Mouse (Mus musculus) gastrocnemius, postnatal 36 days (tissue): ENCODE measurements around the gene Pagr1a. TPM values are rescaled to one million over a fixed set of nuclear protein-coding genes. Genes with fewer than 3 reads are reported as not detected.

Experiments
- DNase-seq, 2 experiments: peaks; one replicate each; pipeline ENCODE4 v3.0.0; 2022
- intact Hi-C: fragments of 180-260 bp; cut with DNase I; formaldehyde crosslinking; loops from one replicate; pipeline ENCODE4 v1.15.1; 2025
- total RNA-seq, 2 experiments: library from RNA; stranded (reverse); gene quantifications; 2 replicates each; pipeline ENCODE4 v1.2.3; 2021

The Pagr1a gene
- total RNA-seq, 2 experiments from 2014 or later, result 6.1 to 11.4 TPM

DNA sequence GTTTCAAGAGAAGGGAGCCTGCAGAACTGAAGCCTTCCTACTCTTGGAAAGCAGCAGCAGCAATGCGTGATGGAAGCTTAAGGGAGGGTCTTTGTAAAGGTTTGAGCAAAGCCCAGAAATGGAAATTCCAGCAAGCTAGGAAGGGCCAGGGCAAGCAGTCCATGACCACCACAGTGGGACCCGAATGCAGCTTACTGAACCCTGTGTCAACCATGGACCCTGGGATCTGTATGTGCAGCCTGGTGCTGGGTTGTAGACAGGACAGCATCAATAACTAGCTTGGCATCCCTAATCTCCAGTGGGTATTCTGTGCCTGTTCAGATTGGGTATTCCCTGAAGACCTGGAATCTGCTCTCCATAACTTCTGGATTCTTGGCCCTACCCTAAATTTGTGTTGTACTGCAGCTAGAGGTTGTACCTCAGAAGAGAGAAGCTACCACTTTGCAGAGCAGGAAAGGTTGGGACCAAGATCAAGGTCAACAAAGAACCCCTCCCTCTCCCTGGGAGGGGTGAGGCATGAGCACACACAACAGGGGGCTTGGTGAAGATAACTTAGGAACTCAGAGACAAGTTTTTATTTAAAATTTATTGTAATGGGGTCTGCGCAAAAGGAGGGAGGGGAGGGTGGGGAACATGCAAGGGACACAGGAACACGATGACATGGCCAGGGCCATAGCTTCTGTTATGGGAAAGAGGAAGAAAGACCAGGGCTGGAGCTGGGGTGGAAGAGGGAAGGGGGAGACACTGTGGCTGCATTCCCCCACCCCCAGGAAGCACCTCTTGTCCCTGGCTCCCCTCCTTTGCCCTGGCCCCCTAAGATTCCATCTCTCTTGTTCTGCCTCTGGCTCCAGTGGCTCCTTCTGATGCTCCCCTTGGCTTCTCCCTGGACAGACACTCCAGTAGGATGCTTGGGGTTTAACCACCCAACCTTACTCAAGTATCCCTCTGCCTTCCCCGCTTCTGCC lies 4.7 kb upstream of the Pagr1a start:
- DNase-seq, result no peak
- intact Hi-C loops, result loop anchor here (5.0 kb wide), 1 partner anchor 35 kb away; no protein-coding TSS in a partner anchor

DNA sequence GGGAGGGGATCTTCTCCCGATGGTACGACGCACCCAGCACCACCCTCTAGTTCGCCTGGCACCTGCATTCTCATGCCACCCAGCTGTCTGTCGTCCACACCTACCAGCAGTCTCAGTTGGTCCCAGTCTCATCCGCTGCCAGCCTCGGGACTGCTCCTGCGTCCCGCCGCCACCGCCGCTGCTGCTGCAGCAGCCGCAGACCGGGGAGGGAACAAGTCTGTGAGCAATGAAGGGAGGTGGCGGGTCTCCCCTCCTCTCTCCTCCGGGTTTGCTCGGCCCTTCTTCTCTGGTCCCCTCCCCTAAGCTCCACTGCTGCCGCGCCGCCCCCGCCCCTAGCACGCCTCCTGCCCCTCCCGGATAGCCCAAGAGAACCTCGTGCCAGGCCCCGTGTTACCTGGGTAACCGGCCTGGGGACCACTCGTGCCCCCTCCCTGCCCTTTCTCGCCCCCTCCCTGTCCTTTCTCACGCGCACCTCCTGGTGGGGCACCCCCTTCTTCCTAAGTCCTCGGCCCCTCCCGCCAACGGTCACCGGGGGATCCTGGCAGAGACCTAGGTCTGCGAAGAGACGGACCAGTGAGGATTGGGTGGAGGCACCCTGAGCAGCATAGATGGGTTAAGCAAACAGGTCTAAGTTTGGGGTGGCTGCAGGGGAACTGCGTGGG lies 3.9 kb upstream of the Pagr1a start, which contains the start of the genes Gm42742 and Prrt2:
Gene Gm42742 (minus strand): TSS at position 197 of the 662 bp plus-strand sequence.
Gene Prrt2 (minus strand): TSS at position 311 of the 662 bp plus-strand sequence.
- intact Hi-C loops, result loop anchor here (5.0 kb wide), 1 partner anchor 34 kb away; no protein-coding TSS in a partner anchor

DNA sequence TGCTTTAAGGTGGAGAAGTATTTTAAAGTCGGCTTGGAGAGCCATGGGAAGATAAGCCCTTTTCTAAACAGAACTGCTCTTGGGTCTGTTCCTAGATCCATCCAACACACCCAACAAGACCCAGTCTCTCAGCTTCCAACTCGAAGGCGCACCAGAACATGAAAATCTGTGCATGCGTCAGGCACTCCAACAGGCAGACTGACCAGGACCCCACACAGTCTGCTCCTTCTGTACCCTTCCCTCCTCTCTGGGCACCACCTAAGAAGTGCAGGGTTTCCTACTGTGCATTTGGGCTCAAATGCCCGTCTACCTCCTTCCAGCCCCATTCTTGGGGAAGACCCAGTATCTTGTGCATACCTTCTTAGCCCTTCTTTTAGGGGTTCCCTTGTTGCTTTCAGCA lies 3.3 kb upstream of the Pagr1a start:
- intact Hi-C loops, result loop anchor here (5.0 kb wide), 1 partner anchor 33 kb away; no protein-coding TSS in a partner anchor
- no peak for DNase-seq

More for the DNA sequence above, 3.9 kb upstream of the Pagr1a start, which contains the start of the genes Gm42742 and Prrt2:
- peak in 1 of 2 experiments; percentile 37 for DNase-seq

DNA sequence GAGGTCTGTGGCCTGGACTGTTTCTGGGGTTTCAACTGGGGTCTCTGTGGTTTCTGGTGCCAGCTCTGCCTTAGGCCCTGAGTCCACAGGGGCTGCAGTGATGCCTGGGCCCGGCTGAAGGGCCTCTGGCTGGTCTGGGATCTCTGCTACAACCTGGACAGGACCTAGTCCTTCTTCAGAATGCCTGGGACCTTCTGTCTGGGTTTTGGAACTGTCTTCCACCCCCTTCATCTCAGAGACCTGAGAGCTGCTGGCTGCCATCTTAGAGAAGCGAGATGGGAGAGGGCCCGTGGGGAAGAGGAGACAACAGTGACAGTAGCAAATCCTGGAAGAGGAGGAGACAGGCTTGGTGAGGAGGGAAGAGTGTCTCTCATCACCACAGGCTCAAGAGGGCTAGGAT lies 2.9 kb upstream of the Pagr1a start:
- DNase-seq, result no peak
- intact Hi-C loops, result loop anchor here (5.0 kb wide), 1 partner anchor 33 kb away; no protein-coding TSS in a partner anchor

DNA sequence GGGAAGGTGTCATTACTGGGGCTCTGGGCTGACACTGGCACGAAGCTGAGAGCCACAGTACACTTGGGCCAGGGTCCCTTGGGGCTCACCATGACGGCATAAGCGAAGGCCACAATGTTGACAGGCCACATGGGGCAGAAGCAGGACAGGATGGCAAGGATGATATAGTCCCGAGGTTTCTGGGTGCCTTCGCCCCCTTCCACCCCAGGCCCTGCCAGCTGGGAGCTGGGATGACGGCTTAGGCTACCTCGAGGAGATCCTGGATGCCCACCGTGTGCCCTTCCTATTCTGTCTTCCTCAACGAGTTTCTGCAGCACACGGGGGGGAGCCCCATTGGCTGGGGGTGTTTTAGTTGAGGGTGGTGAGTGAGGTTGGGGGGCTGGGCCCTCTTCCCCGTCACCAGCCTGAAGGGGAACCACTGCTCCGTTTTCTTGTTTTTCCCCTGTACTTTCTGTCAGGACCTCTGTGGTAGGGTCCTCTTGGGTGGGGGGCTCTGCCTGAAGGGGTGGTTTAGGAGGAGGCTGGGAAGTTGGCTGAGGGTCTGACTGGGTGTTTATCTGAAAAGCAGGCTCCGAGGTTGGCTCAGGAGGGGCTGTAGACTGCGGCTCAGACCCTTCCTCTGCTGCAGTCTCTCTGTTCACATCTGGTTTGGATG lies 2.3 kb upstream of the Pagr1a start:
- intact Hi-C loops, result loop anchor here (5.0 to 10.0 kb wide), 3 partner anchors 42 to 262 kb away; partner anchors contain the start of genes Cdipt, Cdiptos and Mapk3
- no peak for DNase-seq

DNA sequence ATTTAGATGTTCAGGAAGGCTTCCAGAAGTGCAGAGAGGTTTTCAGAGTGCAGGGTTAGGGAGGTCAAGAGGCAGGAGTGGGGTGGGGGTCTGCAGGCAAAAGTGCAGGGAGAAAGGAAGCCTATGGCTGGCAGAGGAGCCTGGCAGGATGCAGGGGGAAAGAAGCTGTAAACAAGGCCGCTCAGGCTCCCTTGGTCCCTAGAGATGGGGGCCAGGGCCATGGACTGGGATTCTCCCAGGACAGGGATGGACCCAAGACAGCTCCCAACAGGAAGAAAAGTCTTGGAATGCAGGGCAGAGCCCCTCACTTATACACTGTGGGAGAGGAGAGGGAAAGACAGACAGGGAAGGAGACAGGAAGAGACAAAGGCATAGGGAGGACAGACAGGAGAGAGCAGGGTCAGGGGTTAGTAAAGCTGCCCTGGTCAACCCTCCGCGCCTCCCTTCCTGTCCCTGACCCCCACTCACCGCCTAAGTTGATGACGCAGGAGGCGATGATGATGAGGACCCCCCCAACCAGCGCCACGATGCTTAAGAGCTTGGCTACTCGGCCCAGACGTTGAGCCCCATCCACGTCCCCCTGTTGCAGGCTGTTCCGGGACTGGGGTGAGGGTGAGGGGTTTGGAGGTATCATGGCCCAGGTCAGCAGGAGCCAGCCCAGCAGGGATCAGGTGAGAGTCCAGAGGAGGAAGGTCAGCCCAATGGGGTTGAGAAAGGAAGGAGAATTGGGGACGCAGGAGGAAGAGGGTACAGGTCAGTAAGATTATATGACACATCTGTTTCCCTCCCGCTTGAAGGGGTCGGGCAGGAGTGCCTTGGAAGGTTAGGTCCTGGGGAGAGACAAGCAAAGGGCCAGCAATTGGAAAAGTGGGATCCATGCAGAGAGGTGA lies 1.5 kb upstream of the Pagr1a start:
- intact Hi-C loops, result loop anchor here (5.0 to 10.0 kb wide), 3 partner anchors 41 to 261 kb away; partner anchors contain the start of genes Cdipt, Cdiptos and Mapk3
- no peak for DNase-seq

DNA sequence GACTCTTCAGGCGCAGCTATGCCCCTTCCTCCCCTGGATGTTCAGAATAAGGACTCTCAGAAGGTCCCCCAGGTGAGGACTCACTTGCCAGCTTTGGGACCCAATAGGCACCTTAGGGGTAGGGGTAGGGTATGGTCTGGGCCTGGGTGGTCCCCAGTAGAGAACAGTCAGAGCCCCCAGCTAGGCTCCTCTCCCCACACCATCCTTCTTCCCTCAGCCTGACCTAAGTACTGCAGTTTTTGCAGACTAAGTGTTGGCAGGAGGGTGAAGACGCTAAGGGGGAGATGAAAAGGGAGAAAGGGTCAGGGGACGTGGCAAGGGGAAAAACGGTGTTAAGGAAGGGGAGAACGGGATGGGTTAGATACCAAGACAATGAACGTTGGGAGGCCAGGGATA lies 796 bp upstream of the Pagr1a start:
- intact Hi-C loops, result loop anchor here (1.0 to 10.0 kb wide), 4 partner anchors 8 to 261 kb away; partner anchors contain the start of genes Cdipt, Cdiptos and Mapk3
- DNase-seq, result no peak

DNA sequence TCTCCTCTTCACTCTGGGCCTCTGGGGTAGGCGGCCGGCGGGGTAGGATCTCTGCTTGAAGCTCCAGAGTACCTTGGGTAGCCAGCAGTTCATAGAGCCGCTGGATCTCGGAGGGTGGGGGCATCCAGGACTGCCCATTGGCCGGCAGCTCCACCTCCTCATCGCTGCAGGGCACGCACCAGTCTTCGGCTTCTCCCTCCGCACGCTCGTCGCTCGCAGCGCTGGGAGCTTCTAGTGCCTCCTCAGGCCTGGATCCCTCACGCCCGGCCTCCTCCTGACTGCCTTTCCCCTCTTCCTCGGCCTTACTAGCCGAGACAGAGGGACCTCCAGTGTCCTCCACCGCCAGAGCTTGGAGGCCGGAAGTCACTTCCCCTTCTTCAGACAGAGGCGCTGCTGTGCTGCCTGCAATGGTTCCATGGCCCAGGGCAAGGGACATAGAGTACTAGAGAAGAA lies 640 bp downstream of the Pagr1a start:
- intact Hi-C loops, result loop anchor here (5.0 to 10.0 kb wide), 3 partner anchors 39 to 259 kb away; partner anchors contain the start of genes Cdipt, Cdiptos and Mapk3
- no peak for DNase-seq

DNA sequence TGATC lies 869 bp downstream of the Pagr1a start, which contains the start of gene Pagr1b:
Gene Pagr1b (minus strand): TSS at position 4 of the 5 bp plus-strand sequence.
- intact Hi-C loops, result loop anchor here (5.0 to 10.0 kb wide), 3 partner anchors 39 to 259 kb away; partner anchors contain the start of genes Cdipt, Cdiptos and Mapk3
- no peak for DNase-seq

DNA sequence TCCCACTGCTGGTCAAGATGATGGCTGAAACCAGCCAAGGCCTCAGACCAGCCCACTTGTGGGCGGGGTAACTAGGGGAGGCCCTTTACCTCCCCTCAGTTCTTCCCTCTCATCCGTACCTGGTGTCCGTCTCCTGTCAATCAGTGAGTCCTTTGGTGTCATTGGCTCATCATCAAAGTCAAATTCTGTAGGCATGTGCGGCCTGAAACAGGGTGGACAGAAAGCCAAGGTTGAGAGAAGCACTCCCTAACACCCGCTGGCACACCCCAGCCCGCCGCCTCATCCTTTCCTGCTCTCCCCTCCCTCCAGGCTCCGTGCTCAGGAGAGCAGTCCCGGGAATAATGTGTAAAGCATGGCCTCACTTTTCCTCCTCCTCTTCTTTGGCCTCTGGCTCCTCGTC lies 1.1 kb downstream of the Pagr1a start:
- intact Hi-C loops, result loop anchor here (5.0 to 10.0 kb wide), 3 partner anchors 39 to 259 kb away; partner anchors contain the start of genes Cdipt, Cdiptos and Mapk3

DNA sequence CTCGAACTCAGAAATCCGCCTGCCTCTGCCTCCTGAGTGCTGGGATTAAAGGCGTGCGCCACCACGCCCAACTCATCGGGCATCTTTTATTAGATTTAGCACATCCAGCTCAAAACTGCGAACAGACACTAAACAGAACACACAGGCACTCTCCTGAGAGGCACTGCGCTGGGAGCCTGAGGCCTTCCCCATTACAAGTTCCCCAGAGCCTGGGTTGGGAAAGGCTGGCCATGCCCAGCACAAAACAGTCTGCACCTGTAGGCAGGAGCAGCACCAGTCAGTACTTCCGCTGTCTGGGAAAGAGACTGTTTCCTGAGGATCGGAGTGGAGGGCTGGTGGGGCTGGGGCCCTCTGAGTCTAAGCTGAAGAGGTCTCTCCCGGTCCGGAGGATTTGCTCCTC lies 2.2 kb downstream of the Pagr1a start:
- intact Hi-C loops, result loop anchor here (5.0 to 10.0 kb wide), 3 partner anchors 38 to 258 kb away; partner anchors contain the start of genes Cdipt, Cdiptos and Mapk3
- DNase-seq, result no peak

More for the DNA sequence above, 1.1 kb downstream of the Pagr1a start:
- no peak for DNase-seq

DNA sequence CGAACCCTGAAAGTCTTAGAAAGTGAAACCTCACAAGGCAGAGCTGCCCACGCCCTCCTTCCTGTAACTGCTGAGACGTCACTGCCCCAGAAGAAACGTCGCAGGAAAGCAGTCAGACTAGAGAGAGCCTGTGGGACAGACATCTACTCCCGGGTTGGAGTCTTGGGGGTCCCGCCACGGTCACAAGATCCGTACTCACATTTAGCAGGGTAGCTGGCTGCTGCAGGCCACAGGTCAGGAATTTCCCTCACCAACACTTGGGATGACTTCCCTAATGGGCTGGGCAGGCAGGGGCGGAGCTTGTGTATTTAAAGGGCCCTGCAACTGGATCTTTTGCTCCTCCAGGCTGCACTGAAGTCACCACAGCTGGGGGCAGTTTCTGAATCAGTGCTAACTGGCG lies 2.8 kb downstream of the Pagr1a start, which contains the start of gene Mvp:
Gene Mvp (minus strand): TSS at position 302 of the 400 bp plus-strand sequence.
- intact Hi-C loops, result loop anchor here (10.0 kb wide), 1 partner anchor 90 kb away; no protein-coding TSS in a partner anchor

DNA sequence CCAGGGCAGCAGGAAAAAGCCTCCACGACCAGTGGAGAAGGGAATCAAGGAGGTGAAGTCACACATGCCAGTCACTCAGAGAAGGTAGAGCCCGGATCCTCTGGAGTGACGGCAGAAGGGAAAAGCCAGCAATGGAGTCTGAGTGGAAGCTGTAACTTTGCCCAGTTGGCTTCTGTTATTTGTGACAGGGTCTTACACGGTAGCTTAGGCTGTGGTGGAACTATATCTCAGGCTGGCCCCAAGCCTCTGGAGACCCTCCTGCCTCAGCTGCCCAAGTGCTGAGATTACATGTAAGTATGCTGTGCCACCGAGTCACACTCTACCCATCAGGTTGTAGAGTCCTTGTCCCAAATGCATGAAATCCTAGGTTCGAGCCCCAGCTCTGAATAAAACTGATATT lies 3.8 kb downstream of the Pagr1a start:
- DNase-seq, result no peak
- intact Hi-C loops, result loop anchor here (10.0 kb wide), 1 partner anchor 91 kb away; no protein-coding TSS in a partner anchor

More for the DNA sequence above, 2.8 kb downstream of the Pagr1a start, which contains the start of gene Mvp:
- DNase-seq, result peak; percentile 62 to 70

DNA sequence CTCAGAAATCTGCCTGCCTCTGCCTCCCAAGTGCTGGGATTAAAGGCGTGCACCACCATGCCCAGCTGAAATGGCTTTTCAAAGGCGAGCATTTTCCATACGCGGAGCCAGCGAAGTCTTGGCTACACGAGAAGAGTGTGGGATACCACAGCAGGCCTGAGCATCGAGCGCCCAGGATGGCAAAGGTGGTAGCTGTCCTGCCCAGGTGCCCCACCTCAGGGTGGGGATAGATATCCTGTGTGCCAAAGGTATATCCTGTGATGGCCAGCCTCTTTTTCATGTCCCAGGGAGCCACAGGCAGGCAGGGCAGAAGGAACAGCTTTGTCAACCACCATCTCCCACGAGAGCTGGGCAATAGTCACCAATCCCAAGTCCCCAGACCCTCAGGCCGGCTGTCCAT lies 4.3 kb downstream of the Pagr1a start:
- intact Hi-C loops, result loop anchor here (10.0 kb wide), 1 partner anchor 92 kb away; no protein-coding TSS in a partner anchor
- DNase-seq, result no peak

DNA sequence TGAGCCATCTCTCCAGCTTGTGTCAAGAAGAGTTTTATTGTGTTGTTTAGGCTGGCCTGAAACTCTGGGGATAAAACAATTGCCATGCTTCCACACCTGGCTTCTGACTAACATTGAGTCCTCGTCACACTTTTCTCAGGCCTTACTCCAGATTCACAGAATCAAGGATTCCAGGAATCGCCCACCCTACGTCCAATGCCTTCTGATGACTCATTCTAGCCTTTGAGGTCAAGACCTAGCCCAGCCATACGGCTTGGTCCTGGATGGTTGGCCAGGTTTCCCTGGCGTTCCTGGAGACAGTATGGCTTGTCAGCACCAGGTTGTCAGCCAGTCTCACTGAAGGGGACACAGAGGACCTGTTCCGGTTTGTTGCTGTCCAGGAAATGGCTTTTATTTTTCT lies 4.8 kb downstream of the Pagr1a start:
- no peak for DNase-seq
- intact Hi-C loops, result loop anchor here (10.0 kb wide), 1 partner anchor 92 kb away; no protein-coding TSS in a partner anchor

DNA sequence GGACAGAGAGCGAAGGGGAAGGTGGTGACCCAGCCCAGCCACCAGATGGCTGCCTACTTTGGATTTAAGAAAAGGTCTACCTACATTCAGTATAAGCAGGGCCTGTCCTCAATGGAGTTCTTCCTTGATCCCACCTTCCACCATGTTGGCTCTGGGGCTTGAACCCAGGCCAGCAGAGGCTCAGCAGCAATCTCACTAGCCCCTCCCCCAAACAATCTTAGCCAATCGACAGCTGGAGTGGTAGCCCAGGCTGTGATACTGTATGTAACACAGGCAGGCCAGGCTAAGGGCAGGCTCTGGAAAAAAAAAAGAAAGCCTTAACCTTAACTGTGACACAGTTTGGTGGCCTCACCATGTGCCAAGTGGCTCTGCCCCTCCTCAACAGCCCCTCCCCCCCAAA lies 5.4 kb downstream of the Pagr1a start:
- no peak for DNase-seq
- intact Hi-C loops, result loop anchor here (10.0 kb wide), 1 partner anchor 93 kb away; no protein-coding TSS in a partner anchor

DNA sequence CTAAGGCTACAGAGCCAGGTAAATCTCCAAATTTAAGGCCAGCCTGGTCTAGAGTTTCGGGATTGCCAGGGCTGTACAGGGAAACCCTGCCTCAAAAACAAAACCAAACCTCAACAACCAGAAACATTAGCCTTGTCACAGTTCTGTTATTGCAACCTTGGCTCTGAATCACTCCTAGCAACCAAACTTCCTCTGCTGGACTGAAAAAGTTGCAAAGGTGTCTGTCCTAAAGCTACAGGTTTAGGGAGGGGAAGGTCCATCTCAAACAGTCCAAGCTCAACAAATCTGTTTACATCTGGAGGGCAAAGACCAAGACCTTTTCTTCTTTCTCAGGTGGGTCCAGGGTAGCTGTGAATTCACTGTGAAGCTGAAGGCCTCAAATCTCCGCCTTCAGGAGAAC lies 6.1 kb downstream of the Pagr1a start:
- intact Hi-C loops, result loop anchor here (10.0 kb wide), 1 partner anchor 94 kb away; no protein-coding TSS in a partner anchor
- DNase-seq, result no peak

DNA sequence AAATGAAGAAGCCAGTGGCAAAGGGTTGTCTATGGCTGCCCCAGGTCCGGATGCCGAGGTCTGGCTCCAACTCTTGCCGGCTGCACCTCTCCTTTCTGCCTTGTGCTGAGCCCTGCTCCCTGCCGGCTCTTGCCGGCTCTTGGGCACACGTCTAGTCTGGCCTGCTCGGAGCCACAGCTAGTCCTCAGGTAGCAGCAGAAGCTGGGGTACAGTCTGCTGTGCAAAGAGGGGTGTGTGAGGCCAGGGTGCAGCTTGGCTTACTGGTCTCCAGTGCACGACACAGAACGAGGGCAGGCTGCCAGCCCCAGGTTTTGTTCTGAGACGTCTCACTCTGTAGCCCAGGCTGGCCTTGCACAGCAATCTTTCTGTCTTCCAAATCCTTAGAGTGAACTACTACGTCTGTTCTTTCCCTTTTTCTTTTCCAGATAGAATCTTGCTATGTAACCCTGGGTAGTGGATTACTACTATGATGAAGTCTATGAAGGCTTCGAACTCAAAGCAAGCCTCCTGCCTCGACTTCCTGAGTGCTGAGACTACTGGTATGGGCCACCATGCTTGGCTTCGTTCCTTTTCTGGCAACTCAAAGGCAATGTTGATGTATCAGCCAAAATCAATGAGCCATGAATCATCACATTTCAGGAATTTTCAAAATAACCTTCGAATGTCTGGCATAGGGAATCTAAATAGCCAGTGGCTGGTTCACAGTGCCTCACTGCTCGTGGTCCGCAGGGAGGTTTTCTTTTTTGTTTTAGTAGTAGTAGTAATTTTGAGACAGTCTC lies 7.7 kb downstream of the Pagr1a start:
- intact Hi-C loops, result loop anchor here (10.0 kb wide), 1 partner anchor 95 kb away; no protein-coding TSS in a partner anchor
- DNase-seq, result no peak
